Mouse (Mus musculus) heart, postnatal 0 days (tissue): Measurements from ENCODE around the gene Mrpl1.

Source experiments
- CTCF ChIP-seq: IDR thresholded peaks from 2 replicates; pipeline ENCODE4 v1.5.1; 2016; ENCODE audit warnings: antibody characterized with exemption, control low read depth, low read depth
- EP300 ChIP-seq: IDR thresholded peaks from 2 replicates; pipeline ENCODE4 v1.6.1; 2016; ENCODE audit warnings: antibody characterized with exemption, low read depth

- TF ChIP-seq CTCF (no peak), EP300 (no peak)
Observed at GRCm38 (mm10) chr5:96228967-96229366, 19.7 kb downstream of the Mrpl1 start.
